Mouse (Mus musculus): Measurements from ENCODE around the gene Mettl8.

- TF ChIP-seq CTCF (IDR thresholded peaks at IDR 0.05; ENCODE audit: extremely low read depth, insufficient read depth, low read length) (no peak), POLR2A (IDR thresholded peaks at IDR 0.05; ENCODE audit: extremely low read depth, insufficient read depth, low read length) (no peak)
Measured at GRCm38 (mm10) chr2:70924049-70924448, 131.3 kb downstream of the Mettl8 start.
